Mouse (Mus musculus) left cerebral cortex, adult 18-20 months (tissue): ENCODE measurements at regions not wholly inside any gene's neighbourhood (a gene's known extent, or its start where the extent isn't known, plus 50 kb on each side); places are given as distances from the start of the nearest gene placed in this dataset.
"Not testable (repeated sequence)": the region's sequence is repeated elsewhere in the genome, so short reads cannot be mapped to it uniquely, and the experiment has no call there.

Experiments used
- DNase-seq, 2 experiments: peaks; one replicate each; pipeline ENCODE4 v3.0.0; 2021 to 2022; ENCODE audit warnings: low spot score in 2 of 2, mixed read lengths in 1 of 2

- no peak for DNase-seq
These were observed 148.8 kb upstream of the Gadl1 start for GRCm38 (mm10) chr9:115760496-115760895.

- no peak for DNase-seq
These were observed 145.1 kb upstream of the Gadl1 start for GRCm38 (mm10) chr9:115764136-115764535.

GRCm38 (mm10) chr9:115766471-115766870 is 142.8 kb upstream of the Gadl1 start:
- DNase-seq = no peak

GRCm38 (mm10) chr9:115775112-115775511 is 134.1 kb upstream of the Gadl1 start:
- DNase-seq = no peak

- DNase-seq = no peak
These were observed 133.4 kb upstream of the Gadl1 start for GRCm38 (mm10) chr9:115775858-115776257.

GRCm38 (mm10) chr9:115777097-115777864 is 132.0 kb upstream of the Gadl1 start:
- no peak for DNase-seq

GRCm38 (mm10) chr9:115778862-115779261 is 130.4 kb upstream of the Gadl1 start:
- DNase-seq = no peak

GRCm38 (mm10) chr9:115799330-115799729 is 109.9 kb upstream of the Gadl1 start:
- no peak for DNase-seq

- no peak for DNase-seq
These were observed 108.6 kb upstream of the Gadl1 start for GRCm38 (mm10) chr9:115800624-115801023.

- no peak for DNase-seq
These were observed 106.2 kb upstream of the Gadl1 start for GRCm38 (mm10) chr9:115803071-115803470.

- DNase-seq = no peak
These were observed 104.0 kb upstream of the Gadl1 start for GRCm38 (mm10) chr9:115805224-115805623.

GRCm38 (mm10) chr9:115806018-115806702 is 103.1 kb upstream of the Gadl1 start:
- DNase-seq = no peak

- no peak for DNase-seq
These were observed 69.1 kb upstream of the Gadl1 start for GRCm38 (mm10) chr9:115840186-115840585.

- DNase-seq = no peak
These were observed 68.5 kb upstream of the Gadl1 start for GRCm38 (mm10) chr9:115840791-115841190.

GRCm38 (mm10) chr9:115841684-115842083 is 67.6 kb upstream of the Gadl1 start:
- no peak for DNase-seq

GRCm38 (mm10) chr9:115844340-115844739 is 64.9 kb upstream of the Gadl1 start:
- DNase-seq = no peak

GRCm38 (mm10) chr9:115845091-115845490 is 64.2 kb upstream of the Gadl1 start:
- DNase-seq = no peak

GRCm38 (mm10) chr9:115847289-115848074 is 61.8 kb upstream of the Gadl1 start:
- DNase-seq = no peak

- not testable (repeated sequence) for DNase-seq
These were observed 55.9 kb upstream of the Gadl1 start for GRCm38 (mm10) chr9:115853210-115853842.

GRCm38 (mm10) chr9:115857301-115857700 is 52.0 kb upstream of the Gadl1 start:
- no peak for DNase-seq

GRCm38 (mm10) chr9:115858848-115859247 is 50.4 kb upstream of the Gadl1 start:
- DNase-seq = no peak
